ENCODE assay signal across 23 mouse cellular contexts in the genomic region with DNA sequence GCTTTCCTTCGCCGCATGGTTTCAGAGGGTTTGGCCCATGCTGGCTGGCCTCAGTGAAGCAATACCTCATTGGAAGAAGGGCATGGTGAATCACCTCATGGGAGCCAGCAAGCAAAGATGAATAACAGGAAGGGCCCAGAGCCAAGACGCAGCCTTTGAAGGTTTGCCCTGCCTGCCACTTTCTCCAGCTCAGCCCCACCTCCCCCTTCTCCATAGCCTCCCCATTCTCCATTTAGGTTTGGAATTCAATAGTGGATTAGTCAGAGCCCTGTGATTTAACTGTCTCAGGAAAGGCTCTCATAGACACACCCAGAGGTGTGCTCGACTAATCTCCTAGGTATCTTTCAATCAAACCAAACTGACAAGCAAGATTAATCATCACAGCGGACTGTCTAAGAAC.
DNase-seq lines count a peak whose midpoint lies in the region; ATAC-seq and TF ChIP-seq lines count a peak whose summit lies in the region.
"Had no signal": no experiment of that assay in that cellular context is flagged by ENCODE, and none has a peak within 500 bp of the region (broad histone marks: within the 10 kb centered on the region; RNA-seq: fewer than 3 reads in every experiment).

No protein-coding gene starts in this region.

- H3K27ac ChIP-seq in forebrain, embryonic 14.5 days (ENCODE audit: low read depth, low read length): no peak overlapping the region
- H3K27ac ChIP-seq in forebrain, postnatal 0 days (ENCODE audit: low read depth, low read length): no peak overlapping the region
- H3K27ac ChIP-seq: forebrain, embryonic 12.5 days; hindbrain, embryonic 10.5 days; limb, embryonic 13.5 days; liver, embryonic 13.5 days; lung, embryonic 15.5 days; macrophage; midbrain, embryonic 10.5 days had no signal

- no peak for TF ChIP-seq POLR2A in brain, embryonic 14.5 days (IDR thresholded peaks at IDR 0.05; ENCODE audit: borderline replicate concordance, extremely low read depth, insufficient read depth, insufficient read length, poor library complexity, severe bottlenecking)

- H3K9ac ChIP-seq in forebrain, embryonic 14.5 days (ENCODE audit: low read length): no peak overlapping the region
- no peak overlapping the region for H3K9ac ChIP-seq in forebrain, postnatal 0 days
- H3K9ac ChIP-seq: forebrain, embryonic 12.5 days; limb, embryonic 13.5 days; liver, embryonic 13.5 days; lung, embryonic 15.5 days had no signal

- TF ChIP-seq CTCF in forebrain, postnatal 0 days (IDR thresholded peaks at IDR 0.05; ENCODE audit: low read depth): no peak
- TF ChIP-seq CTCF in brain, embryonic 14.5 days (IDR thresholded peaks at IDR 0.05; ENCODE audit: borderline replicate concordance, extremely low read depth, insufficient read depth, insufficient read length): no peak

- no peak for ATAC-seq in forebrain, embryonic 14.5 days
- no peak for ATAC-seq in forebrain, postnatal 0 days
- ATAC-seq: activated CD4-positive, CD25-positive, alpha-beta regulatory T cell, adult 4 months had no signal

- H3K36me3 ChIP-seq in forebrain, embryonic 14.5 days (ENCODE audit: control insufficient read depth, insufficient read depth, low read length): no peaks in the 10 kb centered on the region
- no peaks in the 10 kb centered on the region for H3K36me3 ChIP-seq in forebrain, postnatal 0 days (ENCODE audit: insufficient read depth)
- H3K36me3 ChIP-seq: forebrain, embryonic 12.5 days; hindbrain, embryonic 10.5 days; limb, embryonic 13.5 days; liver, embryonic 13.5 days; lung, embryonic 15.5 days; midbrain, embryonic 10.5 days had no signal

- DNase-seq in forebrain, embryonic 14.5 days (ENCODE audit: low spot score): peak; percentile 24
- DNase-seq in forebrain, postnatal 0 days: no peak
- DNase-seq in 3T3-L1 (ENCODE audit: low read depth, low spot score): peak; percentile 95
- peak; percentile 80 to 85 for DNase-seq in adrenal gland, adult (ENCODE audit: inconsistent age in 2 of 2, low spot score in 1 of 2)
- peak; percentile 53 for DNase-seq in brain, embryonic 14.5 days (ENCODE audit: low read depth)
- no peak for DNase-seq in spleen, adult 12 weeks (ENCODE audit: low spot score)
- DNase-seq in left cerebral cortex, adult 18-20 months (ENCODE audit: low spot score in 2 of 2): no peak
- DNase-seq in layer of hippocampus, adult 9-10 months (ENCODE audit: low spot score): no peak
- DNase-seq: cerebellum, adult 11 months; cerebellum, postnatal 36 days; gastrocnemius, postnatal 14 days; kidney, adult 11 months; kidney, postnatal 14 days; liver, embryonic 13.5 days; spleen, adult 18-20 months; thymus, adult 2 months had no signal

- WGBS in forebrain, embryonic 14.5 days: 53% methylated on average over 5 of the region's 5 CpGs
- WGBS in forebrain, postnatal 0 days: 63% methylated on average over 5 of the region's 5 CpGs

- no peak overlapping the region for H3K4me3 ChIP-seq in forebrain, embryonic 14.5 days (ENCODE audit: low read depth, low read length)
- no peak overlapping the region for H3K4me3 ChIP-seq in forebrain, postnatal 0 days (ENCODE audit: low read depth, low read length)
- H3K4me3 ChIP-seq: forebrain, embryonic 12.5 days; hindbrain, embryonic 10.5 days; limb, embryonic 13.5 days; liver, embryonic 13.5 days; lung, embryonic 15.5 days; midbrain, embryonic 10.5 days had no signal

- H3K27me3 ChIP-seq in forebrain, embryonic 14.5 days (replicated peaks; ENCODE audit: control insufficient read depth, insufficient read depth, low read length): no peaks in the 10 kb centered on the region
- no peaks in the 10 kb centered on the region for H3K27me3 ChIP-seq in forebrain, postnatal 0 days (ENCODE audit: insufficient read depth, low read length)
- H3K27me3 ChIP-seq: liver, embryonic 13.5 days had no signal

- H3K4me1 ChIP-seq in forebrain, embryonic 14.5 days (ENCODE audit: control insufficient read depth, insufficient read depth, low read length): no peaks in the 10 kb centered on the region
- no peaks in the 10 kb centered on the region for H3K4me1 ChIP-seq in forebrain, postnatal 0 days (ENCODE audit: insufficient read depth)
- H3K4me1 ChIP-seq: limb, embryonic 13.5 days; liver, embryonic 13.5 days; lung, embryonic 15.5 days had no signal

- H3K9me3 ChIP-seq in forebrain, embryonic 14.5 days (replicated peaks; ENCODE audit: control insufficient read depth, low read length): no peaks in the 10 kb centered on the region
- H3K9me3 ChIP-seq in forebrain, postnatal 0 days (ENCODE audit: low read length): no peaks in the 10 kb centered on the region
- H3K9me3 ChIP-seq: forebrain, embryonic 12.5 days; hindbrain, embryonic 10.5 days; limb, embryonic 13.5 days; liver, embryonic 13.5 days; lung, embryonic 15.5 days; midbrain, embryonic 10.5 days had no signal

- H3K4me2 ChIP-seq in forebrain, embryonic 14.5 days (ENCODE audit: low read length): no peak overlapping the region
- no peak overlapping the region for H3K4me2 ChIP-seq in forebrain, postnatal 0 days (ENCODE audit: low read depth)
- H3K4me2 ChIP-seq: forebrain, embryonic 12.5 days; limb, embryonic 13.5 days; liver, embryonic 13.5 days; lung, embryonic 15.5 days had no signal

Comparison
In these comparisons a context has a peak if more than half of its experiments do, and no peak if none do; other contexts are left out.
1. DNase-seq: peak in forebrain, embryonic 14.5 days (single experiment), 3T3-L1 (single experiment), adrenal gland, adult (2 of 2) and brain, embryonic 14.5 days (single experiment); none in forebrain, postnatal 0 days (single experiment), spleen, adult 12 weeks (single experiment), left cerebral cortex, adult 18-20 months (0 of 2) and layer of hippocampus, adult 9-10 months (single experiment).